Mouse (Mus musculus) lung, postnatal 0 days (tissue): Measurements from ENCODE around the gene Edrf1.
A peak's percentile ranks its signal among the peaks of the same experiment; 100 is the strongest.

Experiments
- CTCF ChIP-seq: IDR thresholded peaks from 2 replicates; pipeline ENCODE4 v1.5.1; 2016; ENCODE audit warnings: antibody characterized with exemption, mild to moderate bottlenecking
- EP300 ChIP-seq: IDR thresholded peaks from 2 replicates; pipeline ENCODE4 v1.6.1; 2016; ENCODE audit warnings: antibody characterized with exemption, mild to moderate bottlenecking, control low read depth

DNA sequence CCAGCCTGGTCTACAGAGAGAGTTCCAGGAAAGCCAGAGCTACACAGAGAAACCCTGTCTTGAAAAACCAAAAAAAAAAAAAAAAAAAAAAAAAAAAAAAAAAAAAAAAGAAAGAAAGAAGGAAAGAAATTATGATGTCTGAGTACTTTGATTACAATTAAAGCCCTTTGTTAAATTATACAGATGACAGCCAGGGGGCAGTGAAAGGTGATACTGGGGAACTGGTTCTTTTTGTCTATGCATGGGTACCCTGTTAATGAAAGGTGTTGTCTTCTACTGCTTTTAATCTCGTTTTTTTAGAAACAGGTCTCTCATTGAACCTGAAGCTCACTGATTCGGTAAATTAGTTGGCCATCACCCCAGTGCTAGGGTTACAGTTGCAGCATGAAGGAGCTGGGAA, 70.0 kb downstream of the Edrf1 start:
- TF ChIP-seq CTCF: peak; percentile 36
- no peak for TF ChIP-seq EP300
